Mouse (Mus musculus): ENCODE data around the gene Adap1.

Adap1 gene

GRCm38 (mm10) chr5:139325395-139325966, at the start of gene Adap1:
Gene Adap1 (minus strand): TSS chr5:139325622.
- ChIA-PET POLR2A (interaction anchor here (0.8 to 3.1 kb wide), 22 partner anchors 8 to 445 kb away, joined by 3 to 16 read pairs (median 4); partner anchors contain the start of genes Get4 (in 2 of the 4) and Pdgfa (in 1 of the 4)), CTCF (interaction anchor here (0.6 to 2.8 kb wide), 16 partner anchors 9 to 327 kb away, joined by 3 to 11 read pairs (median 3); no protein-coding TSS in a partner anchor)

GRCm38 (mm10) chr5:139374841-139375240, 49.4 kb upstream of the Adap1 start:
- CTCF ChIA-PET, result interaction anchor here in 2 of 4 experiments (0.6 to 0.9 kb wide), 3 partner anchors 21 to 275 kb away, joined by 3 to 5 read pairs (median 3); no protein-coding TSS in a partner anchor

GRCm38 (mm10) chr5:139373889-139374444, 48.5 kb upstream of the Adap1 start:
- POLR2A ChIA-PET, result interaction anchor here in 2 of 4 experiments (0.6 to 1.3 kb wide), 5 partner anchors 9 to 174 kb away, joined by 3 to 4 read pairs (median 3); partner anchors contain the start of gene Sun1 (in 1 of the 2)
- CTCF ChIA-PET, result interaction anchor here in 1 of 4 experiments (1.0 kb wide), 1 partner anchor 21 kb away, joined by 3 read pairs; no protein-coding TSS in a partner anchor

More at GRCm38 (mm10) chr5:139374841-139375240, 49.4 kb upstream of the Adap1 start:
- POLR2A ChIA-PET, result interaction anchor here in 2 of 4 experiments (1.1 to 1.4 kb wide), 4 partner anchors 10 to 109 kb away, joined by 3 to 4 read pairs (median 3); partner anchors contain the start of gene 3110082I17Rik (in 2 of the 2)

DNA sequence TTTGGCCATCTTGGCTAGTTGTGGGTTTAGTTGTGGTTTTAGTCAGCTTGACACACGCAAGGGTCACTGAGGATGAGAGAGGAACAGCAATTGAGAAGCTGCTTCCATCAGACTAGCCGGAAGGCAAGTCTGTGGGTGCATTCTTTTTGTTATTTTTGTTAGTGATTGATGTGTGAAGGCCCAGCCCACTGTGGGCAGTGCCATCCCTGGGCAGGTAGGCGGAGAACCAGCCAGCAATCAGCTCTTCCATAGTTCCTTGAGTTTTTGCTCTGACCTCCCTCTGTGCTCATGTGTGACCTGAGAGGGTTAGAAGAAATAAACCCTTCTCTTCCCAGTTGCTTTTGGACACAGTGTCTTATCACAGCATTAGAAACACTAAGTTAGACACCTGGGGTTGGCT, 47.7 kb upstream of the Adap1 start:
- POLR2A ChIA-PET, result interaction anchor here in 2 of 4 experiments (0.6 to 1.5 kb wide), 4 partner anchors 28 to 173 kb away, joined by 3 to 8 read pairs (median 4); partner anchors contain the start of gene Sun1 (in 1 of the 2)
- CTCF ChIA-PET, result interaction anchor here in 2 of 4 experiments (0.5 to 1.4 kb wide), 5 partner anchors 8 to 42 kb away, joined by 3 to 4 read pairs (median 3); no protein-coding TSS in a partner anchor

DNA sequence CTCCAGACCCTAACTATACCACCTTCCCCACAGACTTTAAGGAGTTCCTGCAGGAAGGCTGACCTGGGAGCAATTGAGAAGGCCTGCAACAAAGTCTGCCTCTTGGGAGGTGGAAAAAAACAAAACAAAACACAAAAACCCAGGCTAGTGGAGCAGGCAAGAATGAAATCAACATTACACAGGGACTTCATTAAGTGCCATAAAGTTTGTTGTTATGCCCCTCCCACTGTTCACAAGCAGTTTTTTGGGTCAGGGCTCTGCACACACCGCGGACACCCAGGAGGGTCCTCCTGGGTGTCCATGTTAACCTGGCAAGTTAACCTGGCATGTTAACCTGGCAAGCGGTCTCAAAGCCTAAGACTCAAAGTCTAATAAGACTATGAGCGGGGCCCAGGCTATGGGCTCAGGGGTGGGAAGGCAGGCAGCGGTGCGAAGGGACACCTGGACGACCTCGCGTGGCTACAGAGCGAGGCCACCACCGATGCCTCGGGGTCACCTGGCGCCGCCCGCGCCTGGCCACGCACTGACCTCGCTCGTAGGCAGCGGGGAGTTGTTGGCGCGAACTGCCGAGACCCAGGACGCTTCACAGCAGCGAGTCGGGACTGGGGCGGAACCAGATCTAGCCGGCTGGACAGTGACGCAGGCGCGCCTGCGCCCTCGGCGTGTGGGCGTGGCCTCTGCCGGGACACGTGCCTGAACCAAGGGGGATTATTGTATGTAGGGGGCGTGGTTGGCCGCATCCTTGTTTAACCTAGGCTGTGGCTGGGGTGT, 46.4 kb upstream of the Adap1 start:
- POLR2A ChIA-PET, result interaction anchor here in 2 of 4 experiments (0.7 to 2.8 kb wide), 11 partner anchors 7 to 375 kb away, joined by 3 to 14 read pairs (median 3); partner anchors contain the start of genes Cyp2w1 (in 1 of the 2) and Sun1 (in 1 of the 2)
- CTCF ChIA-PET, result interaction anchor here in 3 of 4 experiments (0.7 to 2.0 kb wide), 8 partner anchors 8 to 38 kb away, joined by 3 to 6 read pairs (median 3); no protein-coding TSS in a partner anchor

DNA sequence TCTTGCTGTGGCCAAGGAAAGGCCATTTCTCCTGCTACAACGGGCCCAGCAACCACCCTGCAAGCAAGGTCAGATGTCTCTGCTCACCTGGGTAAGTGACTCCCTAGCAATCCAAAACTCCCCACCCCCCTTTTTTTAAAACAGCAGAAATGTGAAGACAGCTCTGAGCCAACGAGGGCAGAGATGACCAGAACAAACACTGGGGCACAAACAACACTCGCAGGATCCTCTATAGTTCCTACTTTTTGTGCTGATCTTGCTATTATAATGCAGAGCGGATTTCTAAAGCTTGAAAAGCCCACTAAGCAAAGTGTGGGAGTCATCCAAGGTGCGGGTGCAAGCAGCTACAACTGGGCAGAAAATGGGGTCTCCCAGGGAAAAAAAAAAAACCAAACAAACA, 45.7 kb upstream of the Adap1 start:
- ChIA-PET POLR2A (interaction anchor here in 3 of 4 experiments (0.8 to 2.8 kb wide), 15 partner anchors 8 to 374 kb away, joined by 3 to 14 read pairs (median 3); partner anchors contain the start of gene Sun1 (in 1 of the 3)), CTCF (interaction anchor here (0.6 to 2.0 kb wide), 11 partner anchors 9 to 375 kb away, joined by 3 to 6 read pairs (median 3); no protein-coding TSS in a partner anchor)

DNA sequence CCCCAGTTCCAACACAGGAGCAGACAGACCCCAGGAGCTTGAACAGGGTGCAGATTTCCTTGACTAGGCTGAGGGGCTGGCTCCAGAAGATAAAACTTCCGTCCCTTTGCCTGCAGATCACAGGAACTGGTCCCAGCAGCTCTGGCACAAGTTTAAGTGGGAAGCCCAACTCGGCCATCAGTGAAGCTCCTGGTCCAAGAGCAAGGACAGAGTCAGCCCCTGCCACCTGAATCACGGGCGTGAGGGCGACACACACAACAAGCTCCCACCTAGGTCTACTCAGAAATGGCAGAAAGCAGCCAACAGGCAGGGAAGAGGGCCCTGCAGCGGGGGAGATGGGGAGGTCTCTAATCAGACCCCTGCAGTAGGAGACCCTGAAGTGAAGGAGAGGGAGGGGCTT, 44.9 kb upstream of the Adap1 start:
- CTCF ChIA-PET, result interaction anchor here (0.6 to 2.0 kb wide), 10 partner anchors 12 to 376 kb away, joined by 3 to 6 read pairs (median 3); no protein-coding TSS in a partner anchor
- POLR2A ChIA-PET, result interaction anchor here in 3 of 4 experiments (0.5 to 3.5 kb wide), 17 partner anchors 8 to 374 kb away, joined by 3 to 14 read pairs (median 3); partner anchors contain the start of genes Gpr146 (in 1 of the 3) and Sun1 (in 1 of the 3)

DNA sequence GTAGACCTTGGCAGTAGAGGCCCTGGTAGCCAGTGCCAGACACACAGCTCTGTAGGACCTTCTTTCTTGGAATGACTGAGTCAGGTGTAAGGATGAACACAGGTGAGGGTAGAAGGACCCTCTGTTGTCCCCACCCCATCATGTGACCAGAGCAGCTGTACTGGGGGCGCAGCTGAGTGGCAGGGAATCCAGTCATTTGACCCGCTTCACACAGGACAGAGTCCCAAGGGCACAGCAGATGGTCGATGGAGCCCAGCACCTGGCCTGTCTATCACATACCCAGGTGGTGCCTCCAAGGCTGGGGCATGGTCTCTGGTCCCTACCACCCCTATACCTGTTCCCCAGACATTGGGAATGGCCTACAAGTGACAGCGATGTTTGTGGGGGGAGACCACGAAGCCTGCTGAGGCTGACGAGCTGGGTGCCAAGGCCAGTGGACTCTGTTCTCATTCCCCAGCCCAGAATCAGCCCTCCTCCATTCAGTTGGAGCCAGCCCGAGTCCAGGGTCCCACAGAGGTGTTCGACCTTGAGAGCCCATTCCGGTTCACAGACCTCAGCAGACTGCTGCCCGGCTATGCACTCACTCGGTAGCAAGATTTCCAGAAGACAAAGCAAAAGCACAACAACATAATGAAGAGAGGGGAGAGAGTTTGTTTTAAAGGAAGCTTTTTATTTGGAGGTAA, 43.4 kb upstream of the Adap1 start:
- POLR2A ChIA-PET, result interaction anchor here in 2 of 4 experiments (0.5 to 3.5 kb wide), 7 partner anchors 10 to 179 kb away, joined by 3 to 13 read pairs (median 3); partner anchors contain the start of genes Get4 (in 1 of the 2) and Gpr146 (in 1 of the 2)
- CTCF ChIA-PET, result interaction anchor here in 2 of 4 experiments (0.6 to 1.2 kb wide), 2 partner anchors 29 to 121 kb away, joined by 4 to 5 read pairs; no protein-coding TSS in a partner anchor

DNA sequence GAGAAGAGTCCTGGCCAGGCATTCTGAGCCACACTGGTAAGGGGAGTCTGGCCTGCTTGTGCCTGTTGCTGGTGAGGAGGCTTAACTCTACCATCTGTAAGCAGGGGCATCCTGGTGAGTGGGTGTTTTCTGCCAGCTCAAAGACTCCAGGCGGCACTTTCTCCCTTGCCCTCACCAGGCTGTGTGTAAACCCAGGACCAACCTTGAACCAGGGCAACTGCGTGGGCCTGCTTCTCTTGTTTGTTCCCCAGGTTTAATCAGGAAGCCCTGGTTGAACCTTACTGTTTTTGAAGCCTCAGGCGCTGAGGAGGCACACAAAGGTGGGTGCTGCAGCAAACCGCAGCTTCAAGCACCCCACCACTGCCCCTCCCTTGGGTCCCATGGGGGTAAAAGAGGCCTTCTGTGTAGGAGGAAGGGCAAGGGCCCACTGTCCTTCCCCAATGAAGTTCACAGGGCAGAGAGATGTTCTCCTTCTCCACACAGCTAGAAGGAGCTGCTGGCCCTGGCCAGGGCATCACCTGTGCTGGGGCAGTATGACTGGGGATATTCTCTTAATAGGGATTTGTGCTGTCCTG, 42.5 kb upstream of the Adap1 start:
- CTCF ChIA-PET, result interaction anchor here in 2 of 4 experiments (0.6 to 1.5 kb wide), 3 partner anchors 27 to 37 kb away, joined by 3 to 5 read pairs (median 3); no protein-coding TSS in a partner anchor
- POLR2A ChIA-PET, result interaction anchor here in 3 of 4 experiments (0.5 to 3.5 kb wide), 8 partner anchors 10 to 1818 kb away, joined by 3 to 13 read pairs (median 3); partner anchors contain the start of genes Get4 (in 1 of the 3) and Gpr146 (in 1 of the 3)

- CTCF ChIA-PET, result interaction anchor here in 2 of 4 experiments (0.7 to 1.5 kb wide), 4 partner anchors 13 to 35 kb away, joined by 3 to 5 read pairs (median 3); no protein-coding TSS in a partner anchor
- POLR2A ChIA-PET, result interaction anchor here in 2 of 4 experiments (1.2 to 1.4 kb wide), 3 partner anchors 14 to 69 kb away, joined by 3 read pairs; no protein-coding TSS in a partner anchor
Observed at GRCm38 (mm10) chr5:139366484-139366883, 41.1 kb upstream of the Adap1 start.

DNA sequence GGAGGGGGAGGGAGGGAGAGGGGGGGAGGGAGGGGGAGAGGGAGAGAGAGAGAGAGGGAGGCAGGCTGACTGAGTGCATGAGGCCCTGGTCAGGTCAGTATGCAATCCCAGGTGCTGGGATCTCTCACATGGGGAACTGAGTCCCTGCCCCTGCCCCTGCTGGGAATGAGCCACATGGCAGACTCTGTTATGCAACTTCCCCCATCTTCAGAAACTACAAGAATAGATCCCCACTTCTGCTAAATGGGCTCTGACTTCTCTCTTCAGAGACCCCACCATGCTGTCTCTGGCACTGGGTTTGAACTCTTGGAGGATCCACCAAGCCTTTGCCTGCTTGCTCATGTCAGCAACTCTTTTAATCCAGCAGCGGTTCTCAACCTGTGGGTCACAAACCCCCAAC, 40.4 kb upstream of the Adap1 start:
- CTCF ChIA-PET, result interaction anchor here in 2 of 4 experiments (1.1 to 4.6 kb wide), 4 partner anchors 12 to 385 kb away, joined by 4 to 17 read pairs (median 6); no protein-coding TSS in a partner anchor

DNA sequence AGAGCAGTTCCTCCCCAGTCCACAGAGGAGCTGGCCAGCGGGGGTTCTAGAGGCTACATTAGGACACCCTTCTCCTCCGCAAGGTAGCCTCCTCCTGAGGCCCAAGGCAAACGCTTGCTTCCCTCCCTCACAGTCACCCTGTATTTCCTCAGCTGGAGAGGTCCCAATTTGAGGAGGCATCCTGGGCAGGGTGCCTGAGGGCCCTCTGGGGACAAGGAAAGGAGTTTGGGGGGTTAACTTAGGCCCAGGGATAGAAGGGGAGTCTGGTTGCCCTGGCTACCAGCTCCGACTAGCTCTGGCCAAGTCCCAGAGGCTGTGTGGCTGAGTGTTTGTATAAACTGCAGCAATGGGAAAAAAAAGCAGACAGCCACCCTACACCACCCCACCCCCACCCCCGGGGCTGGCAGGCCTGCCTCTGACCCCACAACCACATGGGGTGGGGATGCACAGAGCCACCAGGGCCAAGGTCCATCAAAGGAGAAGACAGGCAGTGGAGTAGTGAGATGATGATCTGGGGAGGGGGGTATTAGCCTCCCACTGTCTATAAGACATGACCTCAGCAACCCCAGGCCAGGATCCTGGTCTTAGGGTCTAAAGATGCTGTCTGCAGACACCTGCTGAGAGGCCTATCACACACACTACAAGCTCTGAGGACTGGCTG, 39.6 kb upstream of the Adap1 start:
- CTCF ChIA-PET, result interaction anchor here (0.6 to 4.6 kb wide), 27 partner anchors 8 to 386 kb away, joined by 3 to 38 read pairs (median 4); partner anchors contain the start of gene Adap1 (in 1 of the 4)
- POLR2A ChIA-PET, result interaction anchor here (0.6 to 2.0 kb wide), 19 partner anchors 9 to 872 kb away, joined by 3 to 5 read pairs (median 4); partner anchors contain the start of gene Gpr146 (in 2 of the 4)

More for the DNA sequence above, 40.4 kb upstream of the Adap1 start:
- POLR2A ChIA-PET, result interaction anchor here in 1 of 4 experiments (1.2 to 1.4 kb wide), 2 partner anchors 14 to 22 kb away, joined by 3 read pairs; no protein-coding TSS in a partner anchor

GRCm38 (mm10) chr5:139364260-139364910, 39.0 kb upstream of the Adap1 start:
- CTCF ChIA-PET, result interaction anchor here (0.5 to 4.6 kb wide), 29 partner anchors 9 to 387 kb away, joined by 3 to 38 read pairs (median 4); partner anchors contain the start of genes Adap1 (in 1 of the 4) and Cyp2w1 (in 1 of the 4)
- POLR2A ChIA-PET, result interaction anchor here (0.6 to 2.0 kb wide), 22 partner anchors 10 to 872 kb away, joined by 3 to 5 read pairs (median 3); partner anchors contain the start of gene Gpr146 (in 2 of the 4)

DNA sequence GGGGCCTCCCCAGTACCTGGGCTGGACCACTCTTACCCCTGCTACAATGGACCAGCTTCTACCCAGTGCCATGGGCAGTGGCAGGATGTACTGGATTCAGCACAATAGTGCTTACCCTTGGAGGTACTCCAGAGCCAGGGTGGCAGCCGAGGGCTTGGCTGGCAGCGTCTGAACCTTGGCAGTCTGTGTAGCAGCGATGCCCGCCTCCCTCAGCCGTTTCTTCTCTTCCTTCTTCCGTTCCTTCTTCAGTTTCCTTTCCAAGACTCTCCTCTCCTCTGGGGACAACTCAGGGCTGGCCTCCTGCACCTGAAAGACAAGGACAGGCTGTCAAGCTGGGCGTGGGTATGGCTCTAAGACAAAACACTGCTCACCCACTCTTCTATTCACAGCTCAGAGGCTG, 38.4 kb upstream of the Adap1 start:
- POLR2A ChIA-PET, result interaction anchor here (0.6 to 2.0 kb wide), 11 partner anchors 15 to 719 kb away, joined by 3 to 6 read pairs (median 4); no protein-coding TSS in a partner anchor
- CTCF ChIA-PET, result interaction anchor here (0.5 to 4.6 kb wide), 17 partner anchors 9 to 1832 kb away, joined by 3 to 38 read pairs (median 6); partner anchors contain the start of gene Cyp2w1 (in 1 of the 4)

- ChIA-PET CTCF (interaction anchor here (0.6 to 10.3 kb wide), 12 partner anchors 9 to 429 kb away, joined by 3 to 114 read pairs (median 3); partner anchors contain the start of gene Cox19 (in 1 of the 4)), POLR2A (interaction anchor here (0.6 to 1.3 kb wide), 7 partner anchors 8 to 283 kb away, joined by 3 to 7 read pairs (median 3); partner anchors contain the start of gene Cox19 (in 1 of the 4))
Observed at GRCm38 (mm10) chr5:139359244-139359643, 33.8 kb upstream of the Adap1 start.

Data from embryonic stem cell, embryonic (primary cell).